ENCODE assay signal across 9 mouse cellular contexts in genomic region chr16:20701729-20702521, GRCm38 (mm10). TPM values are rescaled to one million over a fixed set of nuclear protein-coding genes. Genes with fewer than 3 reads are reported as not detected.
A peak's percentile ranks its signal among the peaks of the same experiment; 100 is the strongest.
DNase-seq lines count a peak whose midpoint lies in the region; ATAC-seq and TF ChIP-seq lines count a peak whose summit lies in the region.
"Had no signal": no experiment of that assay in that cellular context is flagged by ENCODE, and none has a peak within 500 bp of the region (broad histone marks: within the 10 kb centered on the region; RNA-seq: fewer than 3 reads in every experiment).

No protein-coding gene starts in this region.

- H3K9ac ChIP-seq in kidney, postnatal 0 days (ENCODE audit: low read depth, low read length), result no peak overlapping the region; the same call in 1 of the 2 replicates
- peak overlapping the region; percentile 52 for H3K9ac ChIP-seq in embryonic facial prominence, embryonic 14.5 days (ENCODE audit: low read depth, low read length)
- peak overlapping the region; percentile 23 for H3K9ac ChIP-seq in limb, embryonic 11.5 days (ENCODE audit: low read length)
- no peak overlapping the region for H3K9ac ChIP-seq in neural tube, embryonic 15.5 days (replicated peaks)

- ATAC-seq in kidney, postnatal 0 days (replicated peaks; ENCODE audit: low FRiP score, low read depth), result peak; percentile 64; the same call in 1 of the 2 replicates
- peak; percentile 26 for ATAC-seq in embryonic facial prominence, embryonic 14.5 days (ENCODE audit: low read depth)
- peak; percentile 31 for ATAC-seq in limb, embryonic 11.5 days (ENCODE audit: insufficient number of reproducible peaks, low FRiP score, low TSS enrichment, low read depth)
- ATAC-seq in neural tube, embryonic 15.5 days (ENCODE audit: low FRiP score), result 0 out of 2 replicates have a peak, but pooled peaks have one; percentile 16

- no peaks in the 10 kb centered on the region for H3K27me3 ChIP-seq in kidney, postnatal 0 days (ENCODE audit: insufficient read depth, low read length)
- H3K27me3 ChIP-seq in embryonic facial prominence, embryonic 14.5 days (replicated peaks; ENCODE audit: control insufficient read depth, insufficient read depth, low read length), result no peaks in the 10 kb centered on the region
- no peaks in the 10 kb centered on the region for H3K27me3 ChIP-seq in limb, embryonic 11.5 days (ENCODE audit: control insufficient read depth, insufficient read depth, low read length)
- H3K27me3 ChIP-seq in neural tube, embryonic 15.5 days (replicated peaks), result no peaks in the 10 kb centered on the region
- no peaks in the 10 kb centered on the region for H3K27me3 ChIP-seq in thymus, adult 2 months (ENCODE audit: control insufficient read depth, insufficient read depth, low read length)

- no peaks in the 10 kb centered on the region for H3K36me3 ChIP-seq in kidney, postnatal 0 days (ENCODE audit: insufficient read depth, low read length)
- peaks cover 47% of the 10 kb centered on the region for H3K36me3 ChIP-seq in embryonic facial prominence, embryonic 14.5 days (ENCODE audit: control insufficient read depth, insufficient read depth, low read length)
- no peaks in the 10 kb centered on the region; the same call in 1 of the 2 replicates for H3K36me3 ChIP-seq in limb, embryonic 11.5 days (ENCODE audit: control insufficient read depth, insufficient read depth, low read length)
- H3K36me3 ChIP-seq in neural tube, embryonic 15.5 days, result peaks cover 48% of the 10 kb centered on the region
- no peaks in the 10 kb centered on the region for H3K36me3 ChIP-seq in thymus, adult 2 months (ENCODE audit: control insufficient read depth, insufficient read depth, low read length)

- no peak for TF ChIP-seq POLR2A in thymus, adult 2 months (IDR thresholded peaks at IDR 0.05; ENCODE audit: control insufficient read depth, extremely low read depth, insufficient read depth, low read length, poor library complexity)

- no peak for DNase-seq in kidney, postnatal 0 days (ENCODE audit: low spot score)
- DNase-seq in kidney, adult 8-10 months, result no peak
- peak; percentile 61 for DNase-seq in embryonic facial prominence, embryonic 14.5 days (ENCODE audit: low spot score)
- peak; percentile 48 for DNase-seq in limb, embryonic 11.5 days (ENCODE audit: low spot score)
- no peak for DNase-seq in cerebellum, postnatal 10 days
- DNase-seq in lung, postnatal 4 days, result no peak
- DNase-seq in thymus, adult 2 months, result no peak
- DNase-seq: gastrocnemius, postnatal 36 days had no signal

- TF ChIP-seq CTCF in kidney, postnatal 0 days (IDR thresholded peaks at IDR 0.05; ENCODE audit: low read depth), result no peak
- no peak for TF ChIP-seq CTCF in thymus, adult 2 months (IDR thresholded peaks at IDR 0.05; ENCODE audit: borderline replicate concordance, control insufficient read depth, extremely low read depth, insufficient read depth, low read length, poor library complexity)

- peaks cover 7% of the 10 kb centered on the region; the same call in 1 of the 2 replicates for H3K4me1 ChIP-seq in kidney, postnatal 0 days (replicated peaks; ENCODE audit: insufficient read depth, low read length)
- peaks cover 15% of the 10 kb centered on the region for H3K4me1 ChIP-seq in embryonic facial prominence, embryonic 14.5 days (ENCODE audit: control insufficient read depth, insufficient read depth, low read length)
- H3K4me1 ChIP-seq in limb, embryonic 11.5 days (ENCODE audit: control insufficient read depth, insufficient read depth, low read length), result peaks cover 23% of the 10 kb centered on the region
- H3K4me1 ChIP-seq in neural tube, embryonic 15.5 days, result peaks cover 28% of the 10 kb centered on the region
- 0 out of 2 replicates have a peak, but pooled peaks cover 2% of the 10 kb centered on the region for H3K4me1 ChIP-seq in thymus, adult 2 months (replicated peaks; ENCODE audit: control insufficient read depth, insufficient read depth, low read length)

- no peak overlapping the region for H3K4me2 ChIP-seq in kidney, postnatal 0 days (ENCODE audit: low read length)
- H3K4me2 ChIP-seq in embryonic facial prominence, embryonic 14.5 days (ENCODE audit: low read depth, low read length), result peak overlapping the region; percentile 28
- no peak overlapping the region; the same call in 1 of the 2 replicates for H3K4me2 ChIP-seq in limb, embryonic 11.5 days (ENCODE audit: low read depth, severe bottlenecking)
- H3K4me2 ChIP-seq in neural tube, embryonic 15.5 days, result no peak overlapping the region

- no peak overlapping the region for H3K4me3 ChIP-seq in kidney, postnatal 0 days (replicated peaks; ENCODE audit: low read depth, low read length)
- H3K4me3 ChIP-seq in embryonic facial prominence, embryonic 14.5 days (ENCODE audit: low read depth, low read length), result no peak overlapping the region
- no peak overlapping the region for H3K4me3 ChIP-seq in limb, embryonic 11.5 days (ENCODE audit: low read depth, low read length)
- no peak overlapping the region for H3K4me3 ChIP-seq in neural tube, embryonic 15.5 days (replicated peaks)
- no peak overlapping the region for H3K4me3 ChIP-seq in thymus, adult 2 months (ENCODE audit: control insufficient read depth, insufficient read depth, low read length)

- H3K27ac ChIP-seq in kidney, postnatal 0 days, result peak overlapping the region; percentile 62
- H3K27ac ChIP-seq in embryonic facial prominence, embryonic 14.5 days (replicated peaks; ENCODE audit: low read depth, low read length), result peak overlapping the region; percentile 72
- H3K27ac ChIP-seq in limb, embryonic 11.5 days (replicated peaks; ENCODE audit: low read depth, low read length), result peak overlapping the region; percentile 58; the same call in 1 of the 2 replicates
- H3K27ac ChIP-seq in neural tube, embryonic 15.5 days (replicated peaks), result peak overlapping the region; percentile 60
- no peak overlapping the region for H3K27ac ChIP-seq in thymus, adult 2 months (ENCODE audit: control insufficient read depth, insufficient read depth, low read length)

- no peaks in the 10 kb centered on the region for H3K9me3 ChIP-seq in kidney, postnatal 0 days (replicated peaks; ENCODE audit: low read length)
- H3K9me3 ChIP-seq in embryonic facial prominence, embryonic 14.5 days (ENCODE audit: control insufficient read depth, low read length), result no peaks in the 10 kb centered on the region
- H3K9me3 ChIP-seq in limb, embryonic 11.5 days (ENCODE audit: control insufficient read depth, low read length), result no peaks in the 10 kb centered on the region
- H3K9me3 ChIP-seq in neural tube, embryonic 15.5 days (replicated peaks), result no peaks in the 10 kb centered on the region

- WGBS in kidney, postnatal 0 days, result 30% methylated on average over 12 of the region's 12 CpGs
- 9% methylated on average over 11 of the region's 12 CpGs for WGBS in embryonic facial prominence, embryonic 14.5 days
- 20% methylated on average over 12 of the region's 12 CpGs for WGBS in limb, embryonic 11.5 days
- 11% methylated on average over 12 of the region's 12 CpGs for WGBS in neural tube, embryonic 15.5 days
- 74% methylated on average over 12 of the region's 12 CpGs for WGBS in thymus, adult 2 months

RNA-seq across cellular contexts. Expression of gene Fam131a, which starts 8.9 kb away (rescaled TPM):
- 6.4 and 6.9 TPM in 2 replicates for polyA plus RNA-seq in kidney, postnatal 0 days (2015; fragmentation: Nextera tagmentation; extraction: Ambion mirVana)
- polyA plus RNA-seq in embryonic facial prominence, embryonic 14.5 days (2014; fragmentation: Nextera tagmentation; extraction: Ambion mirVana), result 10.9 and 11.2 TPM in 2 replicates
- polyA plus RNA-seq in limb, embryonic 11.5 days (2014; fragmentation: Nextera tagmentation; extraction: Ambion mirVana), result 3.5 and 4.1 TPM in 2 replicates
- 42.2 and 48.6 TPM in 2 replicates for polyA plus RNA-seq in neural tube, embryonic 15.5 days (2015; fragmentation: Nextera tagmentation; extraction: Ambion mirVana)
- polyA plus RNA-seq in thymus, adult 2 months (2012; rRNA removed), result 6.9 and 8.9 TPM in 2 replicates

RNA-seq across cellular contexts. Expression of gene Polr2h, which starts 15.5 kb away (rescaled TPM):
- polyA plus RNA-seq in kidney, postnatal 0 days (2015; fragmentation: Nextera tagmentation; extraction: Ambion mirVana), result 98.6 and 105 TPM in 2 replicates
- 107 and 115 TPM in 2 replicates for polyA plus RNA-seq in embryonic facial prominence, embryonic 14.5 days (2014; fragmentation: Nextera tagmentation; extraction: Ambion mirVana)
- 136 and 140 TPM in 2 replicates for polyA plus RNA-seq in limb, embryonic 11.5 days (2014; fragmentation: Nextera tagmentation; extraction: Ambion mirVana)
- polyA plus RNA-seq in neural tube, embryonic 15.5 days (2015; fragmentation: Nextera tagmentation; extraction: Ambion mirVana), result 90.9 and 95.4 TPM in 2 replicates
- 24.7 and 32.9 TPM in 2 replicates for polyA plus RNA-seq in thymus, adult 2 months (2012; rRNA removed)

RNA-seq across cellular contexts. Expression of gene Clcn2, which starts 15.6 kb away (rescaled TPM):
- polyA plus RNA-seq in kidney, postnatal 0 days (2015; fragmentation: Nextera tagmentation; extraction: Ambion mirVana), result 10.2 and 10.7 TPM in 2 replicates
- 11.9 and 13.3 TPM in 2 replicates for polyA plus RNA-seq in embryonic facial prominence, embryonic 14.5 days (2014; fragmentation: Nextera tagmentation; extraction: Ambion mirVana)
- polyA plus RNA-seq in limb, embryonic 11.5 days (2014; fragmentation: Nextera tagmentation; extraction: Ambion mirVana), result 21.0 and 23.1 TPM in 2 replicates
- 27.4 and 34.6 TPM in 2 replicates for polyA plus RNA-seq in neural tube, embryonic 15.5 days (2015; fragmentation: Nextera tagmentation; extraction: Ambion mirVana)
- 40.5 and 42.1 TPM in 2 replicates for polyA plus RNA-seq in thymus, adult 2 months (2012; rRNA removed)

RNA-seq across cellular contexts. Expression of gene Chrd, which starts 31.0 kb away (rescaled TPM):
- 2.7 and 2.9 TPM in 2 replicates for polyA plus RNA-seq in kidney, postnatal 0 days (2015; fragmentation: Nextera tagmentation; extraction: Ambion mirVana)
- polyA plus RNA-seq in embryonic facial prominence, embryonic 14.5 days (2014; fragmentation: Nextera tagmentation; extraction: Ambion mirVana), result 9.1 and 11.7 TPM in 2 replicates
- 2.0 and 3.4 TPM in 2 replicates for polyA plus RNA-seq in limb, embryonic 11.5 days (2014; fragmentation: Nextera tagmentation; extraction: Ambion mirVana)
- polyA plus RNA-seq in neural tube, embryonic 15.5 days (2015; fragmentation: Nextera tagmentation; extraction: Ambion mirVana), result 6.3 and 7.5 TPM in 2 replicates
- polyA plus RNA-seq in thymus, adult 2 months (2012; rRNA removed), result 3.6 and 3.7 TPM in 2 replicates

RNA-seq across cellular contexts. Expression of gene Thpo, which starts 32.4 kb away (rescaled TPM):
- polyA plus RNA-seq in kidney, postnatal 0 days (2015; fragmentation: Nextera tagmentation; extraction: Ambion mirVana), result 0.62 and 0.83 TPM in 2 replicates
- 0.54 and 0.89 TPM in 2 replicates for polyA plus RNA-seq in embryonic facial prominence, embryonic 14.5 days (2014; fragmentation: Nextera tagmentation; extraction: Ambion mirVana)
- 0.28 and 0.71 TPM in 2 replicates for polyA plus RNA-seq in limb, embryonic 11.5 days (2014; fragmentation: Nextera tagmentation; extraction: Ambion mirVana)
- 1.0 and 1.2 TPM in 2 replicates for polyA plus RNA-seq in neural tube, embryonic 15.5 days (2015; fragmentation: Nextera tagmentation; extraction: Ambion mirVana)
- polyA plus RNA-seq in thymus, adult 2 months (2012; rRNA removed), result 0.69 and 1.0 TPM in 2 replicates

Comparison
In these comparisons a context has a peak if more than half of its experiments do, and no peak if none do; other contexts are left out.
1. DNase-seq: peak in embryonic facial prominence, embryonic 14.5 days (single experiment) and limb, embryonic 11.5 days (single experiment); none in kidney, postnatal 0 days (single experiment), kidney, adult 8-10 months (0 of 2), cerebellum, postnatal 10 days (0 of 2), lung, postnatal 4 days (0 of 2) and thymus, adult 2 months (single experiment).
2. H3K9ac ChIP-seq: peak in embryonic facial prominence, embryonic 14.5 days (single experiment) and limb, embryonic 11.5 days (single experiment); none in kidney, postnatal 0 days (single experiment) and neural tube, embryonic 15.5 days (single experiment).
3. Peak in every context shown above with its lines, with median percentiles within 50 percentile points of each other: ATAC-seq.